Mouse (Mus musculus) stomach, embryonic 14.5 days (tissue): ENCODE data around the gene B3gnt3. TPM values are rescaled to one million over a fixed set of nuclear protein-coding genes. Genes with fewer than 3 reads are reported as not detected.
"Not testable (repeated sequence)": the region's sequence is repeated elsewhere in the genome, so short reads cannot be mapped to it uniquely, and the experiment has no call there.

ENCODE experiments used
- ATAC-seq: fragments of 200-750 bp; cut with Nextera tagmentation; 2 replicates; pipeline ENCODE4 v1.8.0; 2017; ENCODE audit warnings: low read depth, moderate TSS enrichment; ENCODE audit not compliant: insufficient number of reproducible peaks, insufficient read depth, low FRiP score
- H3K27ac ChIP-seq: fragments of 300-500 bp; sonication (generic); 2 replicates; pipeline ENCODE4 v1.5.1; 2014; ENCODE audit warnings: mild to moderate bottlenecking, low read length, moderate library complexity, mixed read lengths
- H3K27me3 ChIP-seq: fragments of 300-500 bp; sonication (generic); 2 replicates; pipeline ENCODE4 v1.6.1; 2014; ENCODE audit warnings: low read length, control low read depth, mixed read lengths; ENCODE audit not compliant: control insufficient read depth, insufficient read depth
- H3K36me3 ChIP-seq: fragments of 300-500 bp; sonication (generic); 2 replicates; pipeline ENCODE4 v1.6.1; 2014; ENCODE audit warnings: mild to moderate bottlenecking, control low read depth, low read length, moderate library complexity, mixed read lengths; ENCODE audit not compliant: control insufficient read depth, insufficient read depth
- H3K4me1 ChIP-seq: fragments of 300-500 bp; sonication (generic); 2 replicates; pipeline ENCODE4 v1.6.1; 2014; ENCODE audit warnings: low read length, control low read depth, mixed read lengths; ENCODE audit not compliant: control insufficient read depth, insufficient read depth
- H3K4me2 ChIP-seq: fragments of 300-500 bp; sonication (generic); replicated peaks from 2 replicates; pipeline ENCODE4 v1.6.1; 2014; ENCODE audit warnings: low read depth, low read length, control low read depth
- H3K4me3 ChIP-seq: fragments of 300-500 bp; sonication (generic); 2 replicates; pipeline ENCODE4 v1.5.1; 2014; ENCODE audit warnings: low read depth, low read length, control low read depth
- H3K9ac ChIP-seq: fragments of 300-500 bp; sonication (generic); replicated peaks from 2 replicates; pipeline ENCODE4 v1.6.1; 2014; ENCODE audit warnings: low read depth, mild to moderate bottlenecking, control low read depth, low read length, moderate library complexity, mixed read lengths
- H3K9me3 ChIP-seq: fragments of 300-500 bp; sonication (generic); 2 replicates; pipeline ENCODE4 v1.6.1; 2016; ENCODE audit warnings: low read depth, low read length, control low read depth; ENCODE audit not compliant: control insufficient read depth
- WGBS: fragments of 180-500 bp; shearing (Covaris S2); extraction: QIAGEN DNeasy Blood & Tissue Kit; methylation state at CpG from one replicate; pipeline ENCODE4 v1.1.7; 2014; 5-methylcytosine and 5-hydroxymethylcytosine counted together
- polyA plus RNA-seq: library from polyadenylated mRNA; unstranded; fragments of >200 nt; fragmentation: Nextera tagmentation; extraction: Ambion mirVana; gene quantifications from 2 replicates; pipeline ENCODE4 v1.2.1, GENCODE M21; 2014

B3gnt3 gene
- 4.7 and 5.4 TPM in 2 replicates for polyA plus RNA-seq

- peaks cover 5% of the 10 kb centered on the region; the same call in 1 of the 2 replicates for H3K4me1 ChIP-seq
- H3K9ac ChIP-seq, result no peak within 1 kb of the TSS; the same call in 1 of the 2 replicates
- 16% methylated on average over 32 of the region's 34 CpGs for WGBS
- peaks cover 13% of the 10 kb centered on the region for H3K27me3 ChIP-seq
- H3K4me2 ChIP-seq, result peak within 1 kb of the TSS; percentile 40
- peak within 1 kb of the TSS; percentile 15; the same call in 1 of the 2 replicates for H3K27ac ChIP-seq
- no peak; the same call in 1 of the 2 replicates for ATAC-seq
- H3K4me3 ChIP-seq, result peak within 1 kb of the TSS; percentile 24
- H3K36me3 ChIP-seq, result no peaks in the 10 kb centered on the region
- no peaks in the 10 kb centered on the region for H3K9me3 ChIP-seq
Measured at GRCm38 (mm10) chr8:71701414-71702086, at the start of gene B3gnt3. TSS of gene B3gnt3 (minus strand) at chr8:71701789.

GRCm38 (mm10) chr8:71749321-71750075 is 47.9 kb upstream of the B3gnt3 start:
- not testable (repeated sequence) for H3K4me2 ChIP-seq, ATAC-seq, H3K27me3 ChIP-seq, H3K4me3 ChIP-seq, H3K9ac ChIP-seq, H3K27ac ChIP-seq, H3K36me3 ChIP-seq, H3K9me3 ChIP-seq, H3K4me1 ChIP-seq
- WGBS, result 84% methylated on average over 6 of the region's 6 CpGs

GRCm38 (mm10) chr8:71747082-71747481 is 45.5 kb upstream of the B3gnt3 start:
- H3K36me3 ChIP-seq, H3K4me2 ChIP-seq, H3K9ac ChIP-seq, H3K27ac ChIP-seq, H3K4me3 ChIP-seq, H3K27me3 ChIP-seq, ATAC-seq, H3K4me1 ChIP-seq, H3K9me3 ChIP-seq: not testable (repeated sequence)

DNA sequence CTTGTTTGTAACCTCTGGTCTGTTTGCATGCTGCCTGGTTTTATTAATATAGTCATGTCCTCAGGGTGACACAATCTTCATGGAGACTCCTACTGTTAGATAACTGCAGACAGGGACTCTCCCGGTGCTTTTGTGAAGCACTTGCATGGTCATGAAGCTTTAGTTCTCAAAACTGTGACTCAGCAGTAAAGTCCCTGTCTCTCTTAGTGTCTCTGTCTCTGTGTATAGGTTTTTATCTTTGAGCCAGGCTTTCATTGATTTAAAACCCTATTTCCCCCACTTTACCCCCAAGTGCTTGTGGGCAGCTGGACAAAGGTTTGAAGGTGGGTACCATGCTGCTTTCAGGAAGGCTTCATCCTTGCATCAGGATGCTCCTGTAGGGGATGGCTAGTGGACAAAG is 43.7 kb upstream of the B3gnt3 start:
- H3K4me1 ChIP-seq, result peaks cover 6% of the 10 kb centered on the region; the same call in 1 of the 2 replicates
- no peak overlapping the region for H3K4me3 ChIP-seq
- H3K27ac ChIP-seq, result no peak overlapping the region
- ATAC-seq, result no peak
- H3K9ac ChIP-seq, result no peak overlapping the region
- H3K36me3 ChIP-seq, result no peaks in the 10 kb centered on the region
- no peaks in the 10 kb centered on the region for H3K27me3 ChIP-seq
- no peaks in the 10 kb centered on the region for H3K9me3 ChIP-seq
- H3K4me2 ChIP-seq, result no peak overlapping the region
- WGBS, result 85% methylated on average over 1 of the region's 1 CpGs

DNA sequence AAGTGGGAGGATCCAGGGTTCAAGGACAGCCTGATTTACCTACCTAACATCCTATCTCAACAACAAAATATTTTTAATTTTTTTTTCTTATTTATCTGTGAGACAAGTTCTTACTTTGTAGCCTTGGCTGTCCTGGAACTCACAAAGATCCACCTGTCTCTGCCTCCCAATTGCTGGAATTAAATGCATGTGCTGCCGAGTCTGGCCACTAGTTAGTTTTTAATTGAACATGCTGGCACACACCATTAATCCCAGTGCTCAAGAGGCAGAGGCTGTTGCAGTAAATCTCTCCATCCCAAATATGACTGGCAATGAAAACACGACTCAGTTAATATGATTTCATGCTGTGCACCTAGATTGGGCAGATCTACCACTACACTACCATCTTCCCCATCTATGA is 41.2 kb upstream of the B3gnt3 start:
- WGBS, result 69% methylated on average over 2 of the region's 2 CpGs
- Histone ChIP-seq H3K36me3 (no peaks in the 10 kb centered on the region), H3K4me3 (no peak overlapping the region), H3K4me1 (peaks cover 6% of the 10 kb centered on the region; the same call in 1 of the 2 replicates), H3K4me2 (no peak overlapping the region), H3K27ac (no peak overlapping the region), H3K9ac (no peak overlapping the region), H3K9me3 (no peaks in the 10 kb centered on the region), H3K27me3 (no peaks in the 10 kb centered on the region)
- ATAC-seq, result no peak

DNA sequence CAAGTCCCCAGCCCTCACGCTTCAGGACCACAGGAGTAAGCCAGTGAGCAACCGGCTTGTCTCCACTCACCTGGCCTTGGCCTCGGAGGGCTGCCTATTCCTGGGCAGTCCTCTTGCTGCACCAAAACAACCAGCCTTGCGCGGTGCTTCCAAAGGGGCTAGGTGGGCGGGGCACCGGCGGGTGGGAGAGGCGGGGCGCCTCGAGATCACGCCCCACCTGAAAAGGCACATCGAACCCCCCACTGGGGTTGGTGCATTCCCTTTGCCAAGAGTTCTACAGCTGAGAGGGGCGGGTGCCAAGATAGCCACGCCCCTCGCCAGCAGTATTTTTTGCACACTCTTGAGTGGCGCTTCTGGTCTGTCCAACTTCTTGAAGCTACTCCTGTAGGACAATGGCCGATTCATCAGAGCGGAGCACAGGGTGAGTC is 40.1 kb upstream of the B3gnt3 start:
- ATAC-seq, result peak; percentile 48
- H3K9me3 ChIP-seq, result no peaks in the 10 kb centered on the region
- H3K27me3 ChIP-seq, result no peaks in the 10 kb centered on the region
- H3K9ac ChIP-seq, result no peak overlapping the region
- peaks cover 6% of the 10 kb centered on the region; the same call in 1 of the 2 replicates for H3K4me1 ChIP-seq
- peak overlapping the region; percentile 12; the same call in 1 of the 2 replicates for H3K4me3 ChIP-seq
- H3K27ac ChIP-seq, result no peak overlapping the region
- WGBS, result 8% methylated on average over 19 of the region's 19 CpGs
- H3K4me2 ChIP-seq, result peak overlapping the region; percentile 39
- H3K36me3 ChIP-seq, result no peaks in the 10 kb centered on the region

GRCm38 (mm10) chr8:71741226-71741625 is 39.6 kb upstream of the B3gnt3 start:
- WGBS, result 31% methylated on average over 3 of the region's 3 CpGs
- H3K27me3 ChIP-seq, result no peaks in the 10 kb centered on the region
- 0 out of 2 replicates have a peak overlapping the region, but pooled peaks have one; percentile 12 for H3K4me3 ChIP-seq
- no peaks in the 10 kb centered on the region for H3K36me3 ChIP-seq
- H3K27ac ChIP-seq, result no peak overlapping the region
- H3K4me1 ChIP-seq, result peaks cover 6% of the 10 kb centered on the region; the same call in 1 of the 2 replicates
- H3K4me2 ChIP-seq, result peak overlapping the region; percentile 39
- ATAC-seq, result no peak
- H3K9me3 ChIP-seq, result no peaks in the 10 kb centered on the region
- H3K9ac ChIP-seq, result no peak overlapping the region

- not testable (repeated sequence) for ATAC-seq, H3K4me3 ChIP-seq
Measured at GRCm38 (mm10) chr8:71738316-71738715, 36.7 kb upstream of the B3gnt3 start.

More at GRCm38 (mm10) chr8:71738316-71738715, 36.7 kb upstream of the B3gnt3 start:
- not testable (repeated sequence) for H3K9ac ChIP-seq, H3K9me3 ChIP-seq, H3K27ac ChIP-seq, H3K36me3 ChIP-seq, H3K4me2 ChIP-seq, H3K27me3 ChIP-seq, H3K4me1 ChIP-seq
